Mouse (Mus musculus) lung, adult 2 months (tissue): Measurements from ENCODE around the gene Pdzrn3. TPM values are rescaled to one million over a fixed set of nuclear protein-coding genes. Genes with fewer than 3 reads are reported as not detected.

Experiments used
- DNase-seq: peaks from one replicate; pipeline ENCODE4 v3.0.0; 2022
- H3K4me1 ChIP-seq: fragments of 200-500 bp; 2 replicates; pipeline ENCODE4 v1.6.1; 2011; ENCODE audit warnings: low read length; ENCODE audit not compliant: control insufficient read depth, insufficient read depth
- H3K4me3 ChIP-seq: fragments of 200-500 bp; replicated peaks from 2 replicates; pipeline ENCODE3; 2011; ENCODE audit warnings: low read depth, mild to moderate bottlenecking, control low read depth, low read length; ENCODE audit errors: extremely low read depth
- CTCF ChIP-seq: fragments of 200-500 bp; IDR thresholded peaks from 2 replicates; pipeline ENCODE4 v1.5.1; 2011; ENCODE audit warnings: mild to moderate bottlenecking, low read length, control low read depth; ENCODE audit not compliant: insufficient read depth
- POLR2A ChIP-seq: fragments of 200-500 bp; IDR thresholded peaks from 2 replicates; pipeline ENCODE4 v1.6.1; 2011; ENCODE audit warnings: low read depth, mild to moderate bottlenecking, control low read depth, low read length, borderline replicate concordance; ENCODE audit errors: extremely low read depth
- WGBS: fragments of 180-500 bp; shearing (Covaris S2); methylation state at CpG from one replicate; pipeline ENCODE4 v1.1.7; 2018; 5-methylcytosine and 5-hydroxymethylcytosine counted together
- polyA plus RNA-seq: library from polyadenylated mRNA; depleted of rRNA; stranded (reverse); fragments of >200 nt; gene quantifications from 2 replicates; pipeline ENCODE4 v1.2.3, GENCODE M21; 2012

Gene Pdzrn3
- polyA plus RNA-seq, 1 experiment: 23.2 TPM

- WGBS: 67% methylated on average over 3 of the region's 3 CpGs
- H3K4me1 ChIP-seq: no peaks in the 10 kb centered on the region
- DNase-seq: no peak
- H3K4me3 ChIP-seq: no peak overlapping the region
- no peak for TF ChIP-seq CTCF
- TF ChIP-seq POLR2A: no peak
Observed at GRCm38 (mm10) chr6:101135368-101135767, 242.3 kb downstream of the Pdzrn3 start.

GRCm38 (mm10) chr6:101125396-101125795 lies 252.3 kb downstream of the Pdzrn3 start:
- TF ChIP-seq CTCF: no peak
- TF ChIP-seq POLR2A: no peak
- H3K4me3 ChIP-seq: no peak overlapping the region
- H3K4me1 ChIP-seq: no peaks in the 10 kb centered on the region
- DNase-seq: no peak
- WGBS: 54% methylated on average over 5 of the region's 5 CpGs

- TF ChIP-seq POLR2A (no peak), CTCF (no peak)
- 48% methylated on average over 1 of the region's 1 CpGs for WGBS
- Histone ChIP-seq H3K4me1 (no peaks in the 10 kb centered on the region), H3K4me3 (no peak overlapping the region)
- no peak for DNase-seq
Observed at GRCm38 (mm10) chr6:101108951-101109350, 268.7 kb downstream of the Pdzrn3 start.

GRCm38 (mm10) chr6:101103506-101103905 lies 274.2 kb downstream of the Pdzrn3 start:
- Histone ChIP-seq H3K4me3 (no peak overlapping the region), H3K4me1 (no peaks in the 10 kb centered on the region)
- WGBS: 89% methylated on average over 6 of the region's 6 CpGs
- TF ChIP-seq CTCF (no peak), POLR2A (no peak)
- no peak for DNase-seq

- DNase-seq: no peak
- Histone ChIP-seq H3K4me3 (no peak overlapping the region), H3K4me1 (no peaks in the 10 kb centered on the region)
- TF ChIP-seq POLR2A: no peak
- TF ChIP-seq CTCF: no peak
- WGBS: 57% methylated on average over 14 of the region's 14 CpGs
Observed at GRCm38 (mm10) chr6:101101709-101102654, 275.7 kb downstream of the Pdzrn3 start.
